Mouse (Mus musculus) thymus, postnatal 4 days (tissue): ENCODE data around the gene Snd1.

Experiments used
- DNase-seq: peaks from one replicate; pipeline ENCODE4 v3.0.0; 2021

The Snd1 gene

DNA sequence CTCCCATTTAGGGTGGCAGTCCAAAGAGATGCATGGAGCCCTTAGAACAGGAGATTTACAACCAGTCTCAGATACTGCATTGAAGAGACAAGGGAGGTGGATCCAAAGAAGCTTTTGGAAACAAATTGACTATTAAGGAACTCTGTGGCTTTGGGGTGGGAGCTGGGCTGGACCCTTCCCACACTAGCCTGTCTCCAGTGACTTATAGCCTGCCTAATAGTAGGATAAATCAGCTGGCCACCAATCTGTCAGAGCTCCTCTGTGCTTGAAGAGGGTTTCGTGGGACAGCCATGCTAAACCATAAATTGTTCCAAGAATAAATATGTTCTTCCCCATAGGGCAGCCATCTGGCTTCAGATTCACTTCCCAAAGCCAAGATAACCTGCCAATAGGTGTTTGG, 400.4 kb downstream of the Snd1 start:
- no peak for DNase-seq

DNA sequence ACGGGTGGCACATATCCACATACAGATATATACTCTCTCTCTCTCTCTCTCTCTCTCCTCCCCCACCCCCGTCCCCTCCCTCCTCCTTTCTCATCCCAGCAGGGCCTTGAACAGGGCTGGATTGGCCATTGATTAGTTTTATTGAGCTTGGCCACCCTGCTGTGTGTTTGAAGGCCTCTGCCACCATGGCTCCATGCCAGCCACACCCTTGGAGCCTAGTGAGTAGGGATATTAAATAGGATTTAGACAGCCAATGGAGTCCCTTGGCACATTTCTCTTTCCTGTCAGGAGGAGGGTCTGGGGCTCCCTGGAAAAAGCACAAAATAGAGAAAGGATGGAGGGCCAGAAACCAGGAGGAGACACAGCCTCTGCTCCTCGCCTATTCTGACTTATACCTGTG, 401.6 kb downstream of the Snd1 start:
- DNase-seq = no peak

DNA sequence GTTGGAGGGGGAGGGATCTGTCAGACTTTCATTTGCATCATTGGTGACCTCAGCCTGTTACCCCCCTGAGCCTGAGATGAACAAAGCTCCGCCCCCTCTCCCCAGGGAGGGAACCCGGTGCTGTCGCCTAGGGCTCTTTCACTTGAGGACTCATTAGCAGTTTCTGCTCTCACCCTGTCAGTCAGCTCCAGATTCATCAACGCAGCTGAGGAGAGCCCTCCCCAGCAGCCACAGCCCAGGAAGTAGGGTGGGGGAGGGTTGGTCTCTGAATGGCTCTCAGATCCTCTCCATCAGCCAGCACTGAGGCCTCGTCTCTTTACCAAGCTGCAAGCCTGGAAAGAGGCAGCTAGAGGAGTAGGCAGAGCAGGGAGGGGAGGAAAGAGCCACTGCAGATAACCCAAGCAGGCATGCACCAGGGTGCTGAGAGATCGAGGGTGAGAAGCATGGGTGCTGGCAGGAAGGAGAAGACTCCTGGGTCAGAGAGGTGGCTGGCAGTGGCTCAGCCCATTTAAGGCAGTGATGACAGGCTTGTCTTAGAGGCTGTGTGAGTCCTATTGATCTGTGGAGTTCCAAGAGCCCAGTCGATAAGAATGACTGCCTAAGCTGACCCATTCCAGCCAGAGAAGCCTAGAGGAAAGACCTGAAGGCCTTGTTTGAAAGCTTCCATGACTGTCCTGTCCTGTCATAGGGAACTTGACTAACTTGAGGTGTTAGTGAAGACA, 403.2 kb downstream of the Snd1 start:
- peak; percentile 37 for DNase-seq

DNA sequence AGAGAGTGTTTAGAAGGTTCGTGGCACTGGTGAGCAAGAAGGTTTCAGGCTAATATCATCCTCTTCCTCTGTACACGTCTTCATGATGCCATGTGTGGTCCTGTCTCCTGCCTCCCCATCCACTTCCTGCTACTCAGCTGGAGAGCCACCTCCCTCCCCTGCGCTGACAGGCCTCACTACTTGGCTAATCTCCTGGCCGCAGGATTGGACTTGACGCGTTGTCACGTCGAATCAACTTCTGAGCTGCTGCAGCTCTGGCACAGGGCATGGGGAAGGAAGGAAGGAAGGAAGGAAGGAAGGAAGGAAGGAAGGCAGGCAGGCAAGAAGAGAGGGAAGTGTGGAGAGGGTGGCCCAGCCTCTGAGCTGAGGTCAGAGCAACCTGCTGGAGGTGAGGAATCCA, 404.4 kb downstream of the Snd1 start:
- DNase-seq = no peak

DNA sequence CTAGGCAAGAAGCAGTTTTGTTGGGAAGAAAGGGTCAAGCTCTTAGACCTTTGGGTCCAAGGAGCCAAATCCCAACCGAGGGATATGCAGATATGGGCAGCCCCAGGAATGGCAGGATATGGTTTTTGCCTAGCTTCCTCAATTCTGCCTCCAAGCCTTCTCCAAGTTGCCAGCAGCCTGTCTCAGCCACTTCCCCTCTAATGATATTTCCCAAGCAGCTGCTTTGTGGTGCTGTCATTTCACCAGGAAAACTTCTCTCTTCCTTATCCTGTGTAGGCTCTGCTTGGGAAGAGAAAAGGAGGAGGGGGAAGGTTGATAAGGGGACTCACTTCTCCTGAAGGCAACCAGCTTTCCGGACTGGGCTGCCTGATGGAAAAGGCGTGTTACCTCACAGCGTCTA, 406.0 kb downstream of the Snd1 start:
- no peak for DNase-seq

DNA sequence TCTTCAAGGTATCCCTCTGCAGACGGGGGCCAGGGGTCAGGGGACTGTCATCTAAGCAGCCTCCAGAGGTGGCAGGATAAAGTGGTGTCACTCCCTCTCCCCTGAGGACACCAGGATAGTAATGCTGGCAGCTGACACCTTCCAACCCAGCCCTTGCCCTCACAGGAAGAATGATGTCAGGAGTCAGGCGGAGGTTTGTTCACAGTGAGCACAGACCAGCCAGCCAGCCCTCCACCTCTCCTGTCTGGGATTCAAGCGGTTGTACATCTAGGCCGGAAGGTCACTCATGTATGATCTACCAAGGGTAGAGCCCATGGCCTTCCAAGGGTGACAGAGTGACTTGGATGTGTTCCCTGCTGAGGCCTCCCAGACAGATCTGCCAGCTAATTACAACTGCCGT, 408.6 kb downstream of the Snd1 start:
- no peak for DNase-seq

DNA sequence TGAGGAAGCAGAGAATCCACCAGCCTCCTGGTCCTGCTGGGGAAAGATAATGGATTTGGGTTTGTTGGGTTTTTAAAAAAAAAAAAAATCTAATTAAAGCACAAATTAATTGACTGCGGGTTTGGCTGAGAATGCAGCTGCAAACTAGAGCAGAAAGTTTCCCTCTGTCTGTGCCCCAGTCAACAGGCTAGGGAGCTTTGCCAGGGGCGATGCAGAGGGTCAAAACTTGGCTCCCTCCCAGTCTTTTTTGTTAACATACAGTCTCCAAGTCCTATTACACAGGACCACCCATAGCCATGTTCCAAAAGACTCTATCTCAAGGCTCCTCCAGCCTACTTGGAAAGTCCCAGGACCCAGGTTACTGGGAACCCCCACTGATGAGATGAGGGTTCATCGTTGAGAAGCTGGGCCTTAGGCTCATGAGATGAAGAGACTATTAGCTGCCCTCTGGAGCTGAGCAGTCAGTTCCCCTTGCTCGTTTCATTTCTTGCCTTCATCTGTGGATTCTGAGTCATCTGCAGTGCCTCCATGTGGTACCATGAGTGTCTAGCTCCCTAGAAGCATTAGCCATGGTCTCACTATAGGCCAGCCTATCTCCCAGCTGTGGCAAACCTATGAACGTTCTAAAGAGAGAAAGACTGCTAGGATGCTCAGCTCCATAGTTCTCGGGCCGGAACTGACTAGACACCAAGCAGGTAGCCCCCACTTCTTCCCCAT, 411.9 kb downstream of the Snd1 start:
- no peak for DNase-seq

DNA sequence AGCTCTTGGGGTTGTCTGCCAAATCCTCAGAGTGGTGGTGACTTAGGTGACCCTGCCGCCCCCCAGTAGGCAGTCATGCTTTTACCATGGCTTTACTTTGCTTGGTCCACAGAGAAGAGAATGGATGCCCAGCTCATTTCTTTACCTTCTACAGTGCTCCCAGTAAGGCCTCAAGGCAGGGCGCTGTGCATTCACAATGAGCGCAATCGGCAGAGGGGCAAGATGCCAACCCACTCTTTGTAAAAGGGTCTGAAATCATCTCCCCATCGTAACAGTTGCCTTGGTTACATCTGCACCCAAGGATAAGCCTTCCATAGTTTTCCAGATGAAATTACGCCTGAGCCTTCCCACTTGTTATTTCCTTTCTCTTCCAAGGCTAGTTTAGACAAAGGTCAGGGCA, 415.5 kb downstream of the Snd1 start:
- DNase-seq = no peak

DNA sequence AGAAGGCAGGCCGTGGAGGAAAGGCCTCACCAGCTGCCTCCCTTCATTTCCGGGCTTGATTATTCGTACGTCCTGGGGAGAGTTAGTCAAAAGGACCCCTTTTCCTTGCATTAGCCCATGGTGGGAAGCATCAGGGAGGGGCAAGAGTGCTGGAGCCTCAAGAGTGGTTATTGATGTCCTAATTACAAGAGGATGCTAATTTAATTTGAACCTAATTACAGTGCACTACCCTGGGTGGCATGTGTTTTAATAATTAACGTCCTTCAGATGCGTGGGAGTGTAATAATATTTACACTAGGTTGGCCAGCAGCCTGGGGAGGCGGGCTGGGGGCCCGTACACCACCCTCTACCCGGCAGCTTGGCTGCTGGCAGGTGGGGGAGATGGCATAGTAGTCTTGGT, 416.5 kb downstream of the Snd1 start:
- no peak for DNase-seq

DNA sequence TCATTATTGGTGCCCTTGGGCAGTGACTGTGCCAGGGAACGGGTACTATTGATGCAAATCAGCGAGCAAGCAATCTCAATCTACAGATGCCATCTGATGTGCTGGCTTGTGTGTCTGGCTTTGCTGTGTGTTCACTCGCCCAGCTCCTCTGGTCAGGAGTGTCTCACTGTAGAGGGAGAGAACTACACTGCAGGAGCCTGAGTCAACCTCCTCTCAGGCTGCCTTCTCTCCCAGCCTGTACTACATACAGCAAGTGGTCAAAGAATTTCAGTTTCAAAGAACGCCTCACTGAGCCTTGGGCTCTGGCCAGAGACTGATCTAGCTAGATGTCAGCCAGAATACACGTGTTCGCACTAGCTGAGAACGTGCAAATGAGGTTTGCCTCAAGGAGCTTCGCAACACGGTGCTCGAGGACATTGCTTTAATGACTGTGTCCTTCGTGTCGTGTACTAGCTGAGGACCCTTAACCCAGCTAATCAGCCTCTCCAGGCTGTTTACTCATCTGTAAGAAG, 420.1 kb downstream of the Snd1 start:
- DNase-seq = no peak

DNA sequence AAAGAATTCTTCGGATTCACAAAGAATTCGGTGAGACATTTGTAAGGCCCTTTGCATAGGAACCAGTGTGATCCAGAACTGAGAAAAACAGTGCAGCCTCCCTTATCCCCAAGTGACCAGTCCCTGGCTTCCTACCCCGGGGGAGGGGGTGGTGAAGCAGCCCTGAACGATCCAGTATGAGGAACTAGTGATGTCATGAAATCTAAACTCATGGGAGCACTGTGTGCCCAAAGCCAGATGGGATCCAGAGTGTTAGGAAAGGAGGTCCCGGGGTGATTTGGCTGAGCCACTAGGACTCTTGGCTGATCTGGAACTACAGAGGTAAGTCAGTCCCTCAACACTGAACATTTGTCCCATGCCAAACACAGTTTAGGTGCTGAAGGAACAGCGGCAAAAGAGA, 420.8 kb downstream of the Snd1 start:
- no peak for DNase-seq

DNA sequence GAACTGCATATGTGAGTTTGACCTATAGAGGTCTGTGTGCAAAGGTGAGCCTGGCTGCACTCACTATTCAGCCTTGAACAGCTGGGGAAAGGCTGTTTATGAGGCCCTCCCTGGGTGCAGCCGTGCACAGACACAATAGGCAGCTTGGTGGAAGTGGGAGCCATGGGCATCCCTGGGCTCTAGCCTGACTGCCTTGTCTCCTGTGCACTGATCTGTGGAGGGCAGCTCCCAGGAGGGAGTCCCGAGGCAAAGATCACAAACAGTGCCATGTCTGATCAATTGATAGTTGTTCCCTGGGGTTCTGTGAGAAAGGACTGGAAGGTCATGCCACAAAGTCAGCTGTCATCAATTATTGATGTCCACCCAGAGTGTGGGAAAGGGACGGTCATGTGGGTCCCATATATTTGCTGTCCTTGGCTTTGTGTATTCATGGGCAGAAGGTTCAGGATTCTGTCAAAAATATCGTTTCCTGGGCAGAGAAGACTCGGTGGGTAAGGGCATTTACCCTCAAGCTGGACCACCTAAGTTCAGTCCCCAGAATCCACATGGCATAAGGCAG, 421.9 kb downstream of the Snd1 start:
- no peak for DNase-seq

DNA sequence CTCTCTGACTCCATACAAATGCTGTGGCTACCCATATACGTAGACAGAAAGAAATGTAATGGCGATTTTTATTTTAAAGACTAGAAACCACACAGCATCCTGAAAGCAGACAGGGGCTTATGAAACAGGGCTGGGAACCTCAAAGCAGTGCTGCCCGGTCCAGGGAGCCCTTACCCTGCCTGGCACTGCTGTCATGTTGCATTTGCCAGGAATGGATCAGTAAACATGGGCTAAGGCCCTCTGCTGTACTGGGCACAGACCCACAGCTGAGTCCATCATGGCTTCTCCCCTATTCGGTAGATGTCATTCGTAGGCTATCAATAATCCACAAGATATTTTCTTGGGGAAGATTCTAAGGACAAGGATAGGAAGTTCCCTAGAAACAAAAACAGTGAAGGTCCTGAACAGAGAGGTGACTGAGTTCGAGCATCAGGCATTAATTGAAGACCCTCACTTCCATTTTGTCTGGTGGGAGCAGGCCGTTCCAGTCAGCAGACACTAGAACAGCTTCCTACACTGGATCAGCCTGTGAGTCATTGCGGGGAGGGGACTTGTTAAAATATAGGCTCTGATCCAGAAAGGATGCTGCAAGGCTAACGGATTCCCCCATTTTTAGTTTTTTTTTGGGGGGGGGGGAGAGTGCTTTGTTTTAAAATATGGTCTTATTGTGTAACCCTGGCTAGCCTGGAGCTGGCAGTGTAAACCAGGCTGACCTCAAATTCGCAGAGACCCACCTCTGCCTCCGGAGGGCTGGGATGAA, 422.6 kb downstream of the Snd1 start:
- DNase-seq = no peak

DNA sequence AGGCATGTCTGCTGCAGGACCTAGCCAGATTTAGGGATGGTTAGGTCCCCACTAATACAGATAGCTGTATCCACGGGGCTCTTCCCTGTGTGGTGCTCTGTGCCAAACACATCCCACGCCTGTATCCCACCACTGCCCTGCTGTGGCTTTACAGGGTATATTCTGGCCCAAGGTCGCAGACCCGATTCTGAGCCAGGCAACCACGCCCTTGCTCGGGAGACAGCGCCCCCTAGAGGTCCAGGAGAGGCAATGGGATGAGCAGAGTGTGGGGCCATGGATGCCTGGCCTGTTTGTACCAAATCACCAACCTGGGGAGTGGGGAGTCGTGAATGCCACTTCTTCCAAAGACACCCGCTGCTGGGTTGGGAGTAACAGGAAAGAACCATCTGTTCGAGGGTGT, 423.9 kb downstream of the Snd1 start:
- DNase-seq = peak; percentile 71

DNA sequence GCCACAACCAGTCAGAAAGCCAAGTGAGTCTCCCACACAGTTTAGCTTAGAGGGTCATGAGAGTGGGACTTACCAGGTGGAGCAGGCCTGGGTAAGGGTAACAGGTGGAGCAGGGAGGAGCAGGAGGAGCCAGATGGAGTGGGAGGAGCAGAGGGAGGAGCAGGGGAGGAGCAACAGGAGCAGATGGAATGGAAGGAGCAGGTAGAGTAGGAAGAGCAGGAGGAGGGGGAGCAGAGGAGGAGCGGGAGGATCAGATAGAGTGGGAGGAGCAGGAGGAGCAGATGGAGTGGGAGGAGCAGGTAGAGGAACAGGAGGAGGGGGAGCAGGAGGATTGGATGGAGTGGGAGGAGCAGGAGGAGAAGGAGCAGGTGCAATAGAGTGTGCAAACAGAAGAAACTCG, 427.6 kb downstream of the Snd1 start:
- DNase-seq = no peak

DNA sequence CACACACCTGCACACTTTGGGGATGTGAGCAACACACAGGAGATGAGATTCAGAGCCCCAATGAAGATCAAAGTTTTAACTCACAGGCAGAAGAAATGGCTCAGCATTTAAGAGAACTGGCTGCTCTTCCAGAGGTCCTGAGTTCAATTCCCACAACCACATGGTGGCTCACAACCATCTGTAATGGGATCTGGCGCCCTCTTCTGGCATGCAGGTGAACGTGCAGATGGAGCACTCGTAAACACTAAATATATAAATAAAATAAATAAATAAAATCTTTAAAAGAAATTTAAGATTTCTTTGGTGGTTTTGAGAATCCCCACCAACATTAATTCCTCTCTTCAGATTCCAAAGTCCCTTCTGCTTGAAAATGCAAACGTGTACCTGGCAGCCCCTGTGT, 429.5 kb downstream of the Snd1 start:
- peak; percentile 46 for DNase-seq

DNA sequence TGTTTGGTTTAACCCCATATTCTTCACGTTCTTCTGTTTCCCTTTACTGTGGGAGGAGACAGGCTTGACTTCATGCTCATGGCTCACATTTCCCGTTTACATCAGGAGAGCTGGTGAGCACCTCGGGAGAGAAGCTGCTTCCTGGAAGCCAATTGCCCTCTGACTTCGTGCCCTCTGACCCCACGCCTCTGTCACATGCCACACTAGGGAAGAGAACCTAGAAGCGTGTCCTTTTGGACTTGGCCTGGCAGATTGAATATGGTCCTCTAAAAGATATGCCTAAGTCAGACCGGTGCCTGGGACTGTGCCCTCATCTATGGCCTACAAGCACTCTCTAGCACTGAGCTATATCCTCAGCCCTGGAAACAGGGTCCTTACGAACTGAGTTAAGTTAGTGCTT, 430.4 kb downstream of the Snd1 start:
- no peak for DNase-seq

DNA sequence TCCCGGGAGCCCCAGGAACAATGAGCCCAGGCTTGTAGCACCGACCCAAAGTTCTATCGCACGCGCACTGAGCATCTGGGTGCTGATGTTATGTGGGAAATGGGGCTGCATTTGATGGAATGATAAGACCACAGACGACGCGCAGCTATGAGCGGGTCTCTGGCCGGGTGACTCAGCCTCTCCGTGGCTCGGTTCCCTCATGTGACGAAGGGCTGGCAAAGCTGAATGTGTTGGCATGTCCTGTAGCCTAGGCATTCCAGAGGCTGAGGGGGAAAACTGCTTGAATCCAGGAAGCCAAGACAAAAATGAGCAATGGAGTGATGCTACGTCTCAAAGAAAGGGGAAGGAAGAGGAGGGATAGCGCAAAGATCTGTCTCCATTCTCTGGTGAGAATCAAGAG, 434.9 kb downstream of the Snd1 start:
- no peak for DNase-seq

DNA sequence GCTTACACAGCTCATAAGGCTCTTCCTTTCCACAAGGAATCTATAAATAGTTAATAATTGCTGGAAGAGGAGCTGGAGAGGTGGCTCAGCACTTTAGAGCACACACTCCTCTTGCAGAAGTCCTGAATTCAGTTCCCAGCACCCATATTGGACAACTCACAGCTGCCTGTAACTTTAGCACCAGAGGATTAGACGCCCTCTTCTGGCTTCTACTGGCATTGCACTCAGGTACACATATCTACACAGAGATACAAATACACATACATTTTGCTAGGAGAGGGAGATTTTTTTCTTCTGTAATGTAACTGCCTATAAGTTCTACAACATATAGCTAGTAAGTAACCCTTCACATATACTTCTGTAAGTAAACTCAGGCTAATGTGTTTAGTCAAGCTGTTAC, 440.0 kb downstream of the Snd1 start:
- no peak for DNase-seq

DNA sequence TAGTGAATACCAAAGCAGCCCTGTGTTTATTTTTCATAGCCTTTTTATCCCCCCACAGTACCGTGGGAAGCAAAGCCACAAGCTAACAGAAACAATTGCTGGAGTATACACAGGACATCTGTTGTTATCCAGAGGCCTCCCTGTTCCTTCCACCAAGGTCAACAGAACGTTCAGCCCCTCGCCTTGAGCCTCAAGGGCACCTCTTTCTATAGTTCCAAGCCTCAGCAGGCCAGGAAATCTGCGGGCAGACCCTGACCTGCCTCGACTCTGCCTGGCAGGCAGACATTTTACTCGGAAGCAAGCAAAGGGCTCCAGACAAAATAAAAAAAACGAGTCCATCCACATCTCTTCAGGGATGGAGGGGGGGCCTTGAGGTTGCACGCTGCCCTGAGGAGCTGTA, 441.7 kb downstream of the Snd1 start:
- DNase-seq = no peak

DNA sequence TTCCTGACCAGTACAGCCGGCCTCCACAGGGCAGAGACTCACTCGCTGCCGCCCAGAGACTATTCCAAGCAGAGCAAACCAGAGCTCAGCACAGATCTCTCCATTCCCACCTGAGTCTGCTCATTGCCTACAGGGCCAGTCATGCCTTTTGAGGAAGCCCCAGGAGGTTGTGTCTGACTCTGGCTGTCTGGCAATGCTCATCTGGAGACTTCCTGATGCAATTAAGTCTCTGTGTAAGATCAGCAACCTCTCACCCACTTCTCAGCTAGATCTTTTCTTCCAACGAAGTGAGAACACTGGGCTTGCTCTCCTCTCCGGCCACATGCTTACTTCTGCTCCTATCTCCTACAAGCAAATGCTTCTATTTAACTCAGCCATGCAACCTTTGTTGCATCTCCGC, 444.4 kb downstream of the Snd1 start:
- DNase-seq = no peak

DNA sequence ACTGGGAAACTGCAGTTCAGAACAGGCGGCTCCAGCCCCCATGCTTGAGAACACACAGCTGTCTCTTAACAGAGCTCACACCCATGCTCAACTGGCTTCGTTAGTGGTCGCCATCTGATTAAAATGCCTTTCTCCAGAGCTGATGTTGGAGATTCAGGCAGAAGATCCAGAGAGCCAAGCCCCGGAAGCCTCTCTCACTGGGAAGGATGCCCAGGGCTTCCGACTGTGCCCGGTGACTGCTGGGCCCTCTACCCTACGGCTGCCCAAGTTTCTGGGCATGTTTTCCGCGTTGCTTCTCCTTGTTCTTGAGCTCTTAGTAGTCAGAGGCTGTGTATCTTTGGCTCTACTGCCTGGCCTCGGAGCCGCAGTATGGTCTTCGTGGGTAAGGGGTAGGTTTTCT, 447.4 kb downstream of the Snd1 start:
- no peak for DNase-seq

DNA sequence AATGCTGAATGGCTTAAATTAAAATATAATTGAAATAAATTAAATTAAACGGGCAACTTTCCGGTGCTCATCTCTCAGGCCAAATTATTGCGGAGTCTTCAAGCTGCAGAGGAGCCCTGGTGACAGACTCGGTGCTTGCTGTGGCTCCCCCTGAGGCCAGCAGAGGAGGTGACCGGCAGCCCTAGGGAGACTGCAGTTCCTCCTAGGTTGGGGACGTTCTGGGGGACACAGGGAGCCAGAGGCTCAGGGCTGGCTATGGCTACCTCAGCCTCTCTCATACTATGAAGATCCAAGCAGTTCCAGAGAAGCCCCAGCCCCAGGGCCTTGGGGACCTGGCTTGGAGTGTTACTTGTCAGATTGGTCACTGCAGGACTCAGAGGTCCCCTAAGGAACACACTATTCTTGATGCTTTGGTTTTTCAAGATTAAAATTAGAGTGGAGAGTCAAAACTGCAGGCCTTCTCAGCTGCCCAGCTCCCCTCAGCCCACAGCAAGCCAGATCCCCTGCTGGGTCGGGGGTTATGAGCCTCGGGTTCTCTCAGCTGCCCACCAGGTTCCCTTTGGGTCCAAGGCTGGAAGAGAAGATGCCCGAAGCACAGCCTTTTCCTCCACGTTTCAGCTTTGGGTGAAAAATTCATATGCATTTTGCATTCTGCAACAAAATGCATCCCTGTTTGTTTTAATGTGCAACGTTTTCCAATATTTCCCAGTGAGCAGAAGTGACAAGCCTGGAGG, 448.3 kb downstream of the Snd1 start:
- DNase-seq = no peak
